Mouse (Mus musculus) neural tube, embryonic 14.5 days (tissue): Measurements from ENCODE around the gene Pidd1. TPM values are rescaled to one million over a fixed set of nuclear protein-coding genes. Genes with fewer than 3 reads are reported as not detected.

ENCODE experiments used
- ATAC-seq: fragments of 200-750 bp; cut with Nextera tagmentation; 2 replicates; pipeline ENCODE4 v1.8.0; 2017; ENCODE audit warnings: low read depth, mild to moderate bottlenecking, moderate TSS enrichment, moderate library complexity
- H3K27ac ChIP-seq: fragments of 300-500 bp; sonication (generic); 2 replicates; pipeline ENCODE4 v1.5.1; 2014; ENCODE audit warnings: low read depth, mild to moderate bottlenecking, control low read depth, low read length, moderate library complexity, mixed read lengths
- H3K27me3 ChIP-seq: fragments of 300-500 bp; sonication (generic); 2 replicates; pipeline ENCODE4 v1.6.1; 2014; ENCODE audit warnings: low read length; ENCODE audit not compliant: control insufficient read depth, insufficient read depth
- H3K36me3 ChIP-seq: fragments of 300-500 bp; sonication (generic); 2 replicates; pipeline ENCODE4 v1.6.1; 2014; ENCODE audit warnings: low read length, mixed read lengths; ENCODE audit not compliant: control insufficient read depth, insufficient read depth
- H3K4me1 ChIP-seq: fragments of 300-500 bp; sonication (generic); 2 replicates; pipeline ENCODE4 v1.6.1; 2014; ENCODE audit warnings: low read length; ENCODE audit not compliant: control insufficient read depth, insufficient read depth
- H3K4me2 ChIP-seq: fragments of 300-500 bp; sonication (generic); 2 replicates; pipeline ENCODE4 v1.6.1; 2014; ENCODE audit warnings: mild to moderate bottlenecking, low read depth, low read length, control low read depth
- H3K4me3 ChIP-seq: fragments of 300-500 bp; sonication (generic); 2 replicates; pipeline ENCODE4 v1.5.1; 2014; ENCODE audit warnings: low read depth, low read length, control low read depth, mixed read lengths
- H3K9ac ChIP-seq: fragments of 300-500 bp; sonication (generic); replicated peaks from 2 replicates; pipeline ENCODE4 v1.6.1; 2014; ENCODE audit warnings: low read depth, mild to moderate bottlenecking, control low read depth, low read length, mixed read lengths
- H3K9me3 ChIP-seq: fragments of 300-500 bp; sonication (generic); 2 replicates; pipeline ENCODE4 v1.6.1; 2016; ENCODE audit warnings: low read length; ENCODE audit not compliant: control insufficient read depth
- WGBS: fragments of 180-500 bp; shearing (Covaris S2); extraction: QIAGEN DNeasy Blood & Tissue Kit; methylation state at CpG from one replicate; pipeline ENCODE4 v1.1.7; 2014; 5-methylcytosine and 5-hydroxymethylcytosine counted together
- polyA plus RNA-seq: library from polyadenylated mRNA; unstranded; fragments of >200 nt; fragmentation: Nextera tagmentation; extraction: Ambion mirVana; gene quantifications from 2 replicates; pipeline ENCODE4 v1.2.1, GENCODE M21; 2014

Pidd1 gene
- polyA plus RNA-seq, 1 experiment from 2014 or later, result 2.5 TPM

- no peak overlapping the region for H3K9ac ChIP-seq
- H3K4me1 ChIP-seq, result peaks cover 2% of the 10 kb centered on the region; the same call in 1 of the 2 replicates
- ATAC-seq, result no peak
- no peak overlapping the region for H3K4me2 ChIP-seq
- peaks cover 23% of the 10 kb centered on the region for H3K36me3 ChIP-seq
- no peaks in the 10 kb centered on the region for H3K27me3 ChIP-seq
- H3K9me3 ChIP-seq, result no peaks in the 10 kb centered on the region
- H3K4me3 ChIP-seq, result no peak overlapping the region
- H3K27ac ChIP-seq, result no peak overlapping the region
- 87% methylated on average over 4 of the region's 4 CpGs for WGBS
These were observed 38.4 kb downstream of the Pidd1 start for GRCm38 (mm10) chr7:141405466-141405865.

- peak; percentile 41; the same call in 1 of the 2 replicates for ATAC-seq
- Histone ChIP-seq H3K9me3 (no peaks in the 10 kb centered on the region), H3K4me1 (no peaks in the 10 kb centered on the region), H3K36me3 (peaks cover 38% of the 10 kb centered on the region), H3K4me3 (no peak overlapping the region), H3K4me2 (no peak overlapping the region), H3K27ac (no peak overlapping the region), H3K27me3 (no peaks in the 10 kb centered on the region), H3K9ac (no peak overlapping the region)
- 45% methylated on average over 5 of the region's 5 CpGs for WGBS
These were observed 40.5 kb downstream of the Pidd1 start for GRCm38 (mm10) chr7:141403305-141403704.

- Histone ChIP-seq H3K9me3 (no peaks in the 10 kb centered on the region), H3K4me3 (no peak overlapping the region), H3K27ac (no peak overlapping the region), H3K9ac (no peak overlapping the region), H3K4me1 (peaks cover 8% of the 10 kb centered on the region), H3K36me3 (peaks cover 29% of the 10 kb centered on the region), H3K4me2 (no peak overlapping the region), H3K27me3 (no peaks in the 10 kb centered on the region)
- ATAC-seq, result no peak
- WGBS, result 79% methylated on average over 1 of the region's 1 CpGs
These were observed 48.5 kb downstream of the Pidd1 start for GRCm38 (mm10) chr7:141395348-141395747.

GRCm38 (mm10) chr7:141394771-141395170 lies 49.1 kb downstream of the Pidd1 start:
- Histone ChIP-seq H3K27me3 (no peaks in the 10 kb centered on the region), H3K4me1 (peaks cover 8% of the 10 kb centered on the region), H3K4me2 (no peak overlapping the region), H3K9me3 (no peaks in the 10 kb centered on the region), H3K36me3 (peaks cover 23% of the 10 kb centered on the region), H3K9ac (no peak overlapping the region), H3K27ac (no peak overlapping the region), H3K4me3 (no peak overlapping the region)
- WGBS, result 28% methylated on average over 6 of the region's 6 CpGs
- no peak for ATAC-seq

GRCm38 (mm10) chr7:141394158-141394557 lies 49.7 kb downstream of the Pidd1 start:
- no peak for ATAC-seq
- Histone ChIP-seq H3K36me3 (peaks cover 18% of the 10 kb centered on the region), H3K27ac (no peak overlapping the region), H3K9me3 (no peaks in the 10 kb centered on the region), H3K4me2 (no peak overlapping the region), H3K27me3 (no peaks in the 10 kb centered on the region), H3K4me3 (no peak overlapping the region), H3K4me1 (peaks cover 8% of the 10 kb centered on the region), H3K9ac (no peak overlapping the region)
- WGBS, result 91% methylated on average over 7 of the region's 7 CpGs

- Histone ChIP-seq H3K9ac (peak overlapping the region; percentile 66), H3K4me1 (peaks cover 8% of the 10 kb centered on the region), H3K4me3 (peak overlapping the region; percentile 68), H3K27me3 (no peaks in the 10 kb centered on the region), H3K9me3 (no peaks in the 10 kb centered on the region), H3K27ac (peak overlapping the region; percentile 77; the same call in 1 of the 2 replicates), H3K4me2 (peak overlapping the region; percentile 68), H3K36me3 (peaks cover 6% of the 10 kb centered on the region)
- 24% methylated on average over 9 of the region's 9 CpGs for WGBS
- no peak for ATAC-seq
These were observed 51.1 kb downstream of the Pidd1 start for GRCm38 (mm10) chr7:141392552-141393222.

GRCm38 (mm10) chr7:141391625-141392551 lies 51.9 kb downstream of the Pidd1 start, which contains the start of gene Taldo1:
TSS of gene Taldo1 (plus strand) at chr7:141392199.
- Histone ChIP-seq H3K4me2 (peak within 1 kb of the TSS; percentile 68), H3K4me3 (peak within 1 kb of the TSS; percentile 68), H3K27ac (peak within 1 kb of the TSS; percentile 77), H3K27me3 (no peaks in the 10 kb centered on the region), H3K9me3 (no peaks in the 10 kb centered on the region), H3K36me3 (peaks cover 6% of the 10 kb centered on the region), H3K4me1 (peaks cover 8% of the 10 kb centered on the region), H3K9ac (peak within 1 kb of the TSS; percentile 66)
- under 1% methylated on average over 57 of the region's 57 CpGs for WGBS
- ATAC-seq, result peak; percentile 95

GRCm38 (mm10) chr7:141390326-141391259 lies 53.2 kb downstream of the Pidd1 start:
- no peak overlapping the region for H3K9ac ChIP-seq
- H3K9me3 ChIP-seq, result no peaks in the 10 kb centered on the region
- no peak for ATAC-seq
- H3K27me3 ChIP-seq, result no peaks in the 10 kb centered on the region
- H3K4me3 ChIP-seq, result no peak overlapping the region
- H3K4me1 ChIP-seq, result peaks cover 8% of the 10 kb centered on the region
- H3K36me3 ChIP-seq, result no peaks in the 10 kb centered on the region
- 55% methylated on average over 9 of the region's 9 CpGs for WGBS
- H3K27ac ChIP-seq, result no peak overlapping the region
- H3K4me2 ChIP-seq, result no peak overlapping the region
